Mouse (Mus musculus) spleen, postnatal 4 days (tissue): ENCODE measurements at regions not wholly inside any gene's neighbourhood (a gene's known extent, or its start where the extent isn't known, plus 50 kb on each side); places are given as distances from the start of the nearest gene placed in this dataset.

ENCODE experiments used
- DNase-seq, 2 experiments: peaks; one replicate each; pipeline ENCODE4 v3.0.0; 2022; ENCODE audit warnings: low spot score in 2 of 2

DNA sequence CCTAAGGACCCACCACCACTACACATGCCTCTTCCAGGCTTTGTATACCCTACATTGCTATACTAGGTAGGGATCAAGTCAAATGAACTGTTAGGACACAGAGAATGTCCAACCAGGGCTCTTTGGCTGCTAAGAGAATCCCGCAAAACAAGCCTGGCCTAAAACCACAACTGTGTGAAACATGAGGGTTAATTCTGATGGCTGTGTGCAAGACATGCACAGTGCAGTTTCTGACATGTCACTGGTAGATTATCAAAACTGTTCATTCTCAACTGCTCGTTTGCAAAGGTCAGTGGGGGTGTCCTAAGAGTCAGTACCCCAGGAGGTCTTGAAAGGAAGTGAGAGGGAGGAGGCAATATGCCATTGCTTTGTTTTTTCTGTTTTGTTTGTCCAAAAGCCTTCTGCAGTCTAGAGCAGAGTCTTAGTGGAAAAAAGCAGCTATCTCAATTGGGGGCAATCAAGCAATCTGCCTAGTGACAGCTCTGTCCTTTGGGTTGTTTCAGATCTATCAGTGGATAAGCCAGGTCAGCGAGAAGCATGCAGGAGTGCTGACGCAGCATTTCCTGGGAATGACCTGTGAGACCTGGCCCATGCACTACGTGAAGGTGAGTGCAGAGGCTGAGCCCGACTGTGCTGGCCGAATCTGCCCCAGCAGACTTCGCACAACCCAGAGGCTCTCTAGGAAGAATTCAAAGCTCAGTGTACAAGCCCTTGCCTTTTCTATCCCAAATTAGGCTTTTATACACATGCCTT, 151.3 kb upstream of the 4933402D24Rik start:
- no peak for DNase-seq

DNA sequence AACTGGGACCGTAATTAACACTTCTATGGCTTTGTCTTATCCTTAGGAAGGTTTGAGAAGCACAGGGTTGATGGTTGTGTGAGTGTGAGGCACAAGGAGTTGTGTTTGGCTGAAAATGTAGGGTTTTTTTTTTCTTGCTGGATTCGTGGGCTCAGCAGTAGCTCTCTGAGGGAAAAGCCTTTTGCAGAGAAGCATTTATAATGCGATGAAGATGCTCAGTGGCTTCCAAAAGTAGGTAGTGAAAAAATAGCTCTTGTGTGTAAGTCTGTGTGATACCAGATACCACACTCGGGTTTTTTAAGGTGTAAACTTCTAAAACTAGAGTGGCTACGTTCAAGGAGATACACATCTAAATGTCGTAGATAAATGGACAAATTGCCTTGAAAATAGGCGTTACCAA, 149.1 kb upstream of the 4933402D24Rik start:
- DNase-seq, result no peak

DNA sequence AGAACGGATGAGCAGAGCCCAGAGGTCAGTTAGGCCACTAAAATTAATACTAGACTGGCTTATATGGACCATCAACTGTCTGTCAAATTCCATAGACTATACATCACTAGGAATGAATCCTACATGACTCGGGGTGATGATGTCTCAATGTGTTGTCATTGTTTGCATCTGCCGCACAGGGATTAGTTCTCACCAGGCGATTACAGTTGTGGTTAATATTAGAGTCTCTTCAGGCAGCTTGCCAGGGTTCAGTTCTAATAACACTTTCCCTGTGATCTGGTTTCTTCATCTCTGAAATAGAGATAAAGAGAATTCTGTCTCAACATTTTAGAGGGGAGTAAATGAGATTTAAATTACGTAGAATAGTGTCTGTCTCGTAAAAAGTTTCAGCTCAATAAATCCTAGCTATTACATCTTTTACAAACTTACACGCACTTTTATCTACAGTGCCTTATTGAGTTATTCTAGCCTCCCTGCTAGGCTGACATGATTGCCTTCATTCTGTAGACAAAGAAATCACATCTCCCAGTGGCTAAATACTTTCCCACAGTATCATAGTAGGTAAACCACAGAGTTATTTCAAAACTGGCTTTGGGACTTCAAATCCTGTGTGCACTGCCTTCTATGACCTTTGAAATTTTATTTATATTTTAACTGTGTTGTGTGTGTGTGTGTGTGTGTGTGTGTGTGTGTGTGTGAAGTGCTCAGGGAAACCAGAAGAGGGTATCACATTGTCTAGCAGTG, 148.0 kb upstream of the 4933402D24Rik start:
- no peak for DNase-seq

DNA sequence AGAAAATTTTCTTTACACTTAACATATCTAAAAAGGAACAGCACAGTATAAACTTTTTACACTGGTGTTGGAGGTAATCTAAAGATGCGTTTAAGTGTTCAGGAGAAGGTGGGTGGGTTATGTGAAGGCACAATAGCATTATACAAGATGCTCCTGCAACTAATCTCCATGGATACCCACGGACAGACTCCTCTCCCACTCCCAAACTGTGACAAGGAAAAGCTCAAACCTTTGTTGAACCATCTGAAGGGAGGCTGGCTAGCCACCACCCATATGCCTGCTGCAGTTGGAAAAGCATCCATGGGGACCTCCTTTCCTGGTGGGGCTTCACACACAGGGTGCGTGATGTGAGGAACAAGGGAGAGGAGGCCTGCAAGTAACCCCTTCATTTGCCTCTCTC, 141.7 kb upstream of the 4933402D24Rik start:
- no peak for DNase-seq

DNA sequence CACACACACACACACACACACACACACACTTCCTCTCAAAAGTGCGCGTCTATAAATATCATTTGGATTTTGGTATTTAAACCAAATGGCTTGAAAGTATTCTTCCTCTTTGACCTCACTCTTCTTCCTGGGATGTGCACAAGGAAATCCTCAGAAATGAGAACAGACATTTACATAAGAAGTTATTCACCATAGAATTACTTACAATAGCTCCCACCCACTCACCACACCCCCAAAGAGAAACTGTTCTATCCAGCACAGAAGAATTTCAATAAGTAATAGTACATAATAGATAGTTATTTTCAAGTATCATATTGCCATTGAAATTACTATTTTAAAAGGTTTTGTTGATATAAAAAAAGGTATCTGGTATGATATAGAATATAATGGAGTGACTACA, 140.1 kb upstream of the 4933402D24Rik start:
- DNase-seq, result no peak

DNA sequence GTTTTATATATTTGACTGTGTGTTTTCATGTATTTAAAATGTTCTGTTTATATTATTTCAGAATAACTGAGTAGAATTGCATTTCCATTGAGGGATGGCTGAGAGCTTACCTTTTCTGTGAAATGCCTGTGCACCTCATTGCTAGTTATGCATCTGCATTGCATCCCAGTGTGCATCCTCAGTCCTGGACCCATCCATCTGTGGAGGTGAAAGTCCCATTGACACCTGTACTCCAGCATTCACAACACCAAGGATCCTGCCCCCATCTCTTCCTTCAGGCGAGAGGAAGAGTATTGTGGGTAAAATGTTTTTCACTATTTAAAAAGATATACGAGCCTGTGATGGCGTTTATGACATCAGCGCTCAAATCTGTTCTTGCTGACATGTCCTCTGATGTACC, 134.6 kb upstream of the 4933402D24Rik start:
- no peak for DNase-seq

DNA sequence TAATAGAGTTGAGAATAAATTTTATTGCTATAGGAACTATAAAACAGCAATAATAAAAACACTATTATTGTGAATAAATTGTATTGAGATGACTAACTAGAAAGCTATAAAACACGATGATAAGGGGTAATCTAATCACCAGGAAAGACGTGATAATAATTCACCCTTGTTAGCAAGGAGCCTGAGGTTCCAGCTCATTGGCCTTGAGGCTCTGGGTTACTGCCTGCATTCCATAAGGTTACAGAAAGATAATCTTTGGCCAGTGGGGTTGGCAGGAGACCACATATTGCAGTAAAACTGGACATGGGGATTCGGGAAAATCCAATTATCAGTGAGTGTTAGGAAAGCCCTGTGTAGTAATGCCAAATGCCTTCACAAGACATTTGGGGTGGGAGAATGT, 134.1 kb upstream of the 4933402D24Rik start:
- DNase-seq, result no peak

DNA sequence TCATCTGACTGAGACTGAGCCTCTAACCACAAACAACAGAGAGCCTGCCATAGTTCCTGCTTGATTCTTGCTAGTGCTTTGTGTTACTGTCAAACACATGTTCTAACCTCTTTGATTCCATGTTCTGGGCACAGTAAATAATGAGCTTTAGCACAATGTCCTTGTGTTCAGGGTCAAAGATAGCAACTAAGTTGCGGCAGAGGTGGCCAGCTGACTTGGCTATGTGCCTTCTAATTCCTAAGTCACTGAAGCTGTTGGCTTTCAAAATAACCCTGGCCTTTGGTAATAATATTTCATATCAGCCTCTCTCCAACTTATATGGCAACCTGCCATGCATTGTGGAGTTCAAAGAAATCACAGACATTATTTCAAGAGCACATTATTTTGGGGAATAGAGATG, 133.3 kb upstream of the 4933402D24Rik start:
- DNase-seq, result no peak

DNA sequence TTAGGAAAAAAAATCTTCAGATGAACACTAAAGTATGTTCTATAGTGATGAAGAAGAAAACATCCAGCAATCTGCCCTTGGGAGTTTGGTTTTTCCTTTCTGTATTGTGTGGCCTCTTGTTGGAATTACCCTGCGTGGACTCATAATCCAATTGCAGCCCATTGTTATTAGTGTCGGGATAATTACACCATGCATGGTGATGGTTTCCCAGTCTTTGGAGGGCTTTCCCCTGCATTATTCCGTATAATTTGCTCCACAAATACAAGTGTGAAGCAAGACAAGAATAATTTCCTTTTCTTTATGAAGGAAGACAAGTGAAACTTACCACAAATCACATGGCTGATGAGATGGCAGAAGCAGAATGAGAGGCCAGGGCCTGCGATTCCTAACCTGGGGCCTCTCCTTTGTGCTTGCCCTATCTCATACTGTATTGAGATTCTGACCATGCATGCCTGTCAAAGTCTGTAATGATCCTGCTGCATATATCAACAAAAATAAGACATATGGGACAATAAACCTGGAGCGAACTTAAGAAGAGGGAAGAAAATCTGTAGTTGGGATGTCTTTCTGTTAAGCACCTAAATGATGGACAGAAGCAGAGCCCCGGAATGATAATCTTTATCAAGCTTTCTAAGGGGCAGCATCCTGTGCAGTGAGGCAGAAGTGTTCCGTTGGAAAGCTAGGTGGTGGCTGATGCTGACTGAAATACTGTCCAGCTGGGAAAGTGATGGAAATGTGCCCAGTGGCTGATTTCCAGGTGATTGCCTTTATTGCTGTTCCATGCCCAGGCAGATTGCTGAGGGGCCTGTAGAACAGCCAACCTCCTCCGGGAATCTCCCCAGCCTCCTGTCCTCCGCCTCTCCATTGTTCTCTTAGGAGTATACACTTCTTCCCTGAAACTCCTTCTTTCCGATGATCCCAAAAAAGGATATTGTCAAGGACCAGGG, 130.8 kb upstream of the 4933402D24Rik start:
- no peak for DNase-seq

DNA sequence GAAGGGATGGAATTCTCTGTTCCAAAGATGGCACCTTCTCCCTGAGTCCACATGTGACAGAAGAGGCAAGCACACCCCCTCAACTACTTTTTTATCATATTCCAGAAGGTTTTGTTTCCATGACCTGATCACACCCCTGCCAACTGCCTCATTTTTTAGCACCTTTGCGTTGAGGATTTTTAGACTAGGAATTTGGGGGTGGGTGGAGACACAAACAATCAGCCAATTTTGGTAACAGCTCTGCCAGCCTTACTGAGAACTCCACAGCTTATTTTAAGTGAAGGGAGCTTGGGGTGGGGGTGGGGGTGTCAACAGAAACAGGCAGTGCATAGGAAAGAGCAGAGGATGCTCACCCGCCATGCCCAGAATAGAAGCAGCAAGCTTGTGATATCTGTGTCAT, 129.7 kb upstream of the 4933402D24Rik start:
- no peak for DNase-seq

DNA sequence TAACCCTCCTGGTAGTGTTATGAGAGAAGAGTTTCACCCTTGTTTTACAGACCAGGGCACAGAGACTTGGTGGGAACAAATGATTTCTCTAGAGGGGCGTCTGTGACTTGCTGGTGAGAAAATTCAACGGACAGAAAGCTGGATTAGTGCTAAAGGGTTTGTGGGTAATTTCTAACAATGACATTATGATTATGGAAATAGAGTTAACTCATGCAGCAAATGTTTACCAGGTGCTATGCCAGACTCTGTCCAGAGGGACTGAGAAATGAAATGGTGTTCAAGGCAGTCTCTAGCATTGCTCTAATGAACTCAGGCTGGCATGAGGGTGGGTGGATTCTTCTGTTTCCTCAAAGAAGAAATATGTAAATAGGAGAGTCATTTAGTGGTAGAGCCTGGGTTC, 128.5 kb upstream of the 4933402D24Rik start:
- no peak for DNase-seq

DNA sequence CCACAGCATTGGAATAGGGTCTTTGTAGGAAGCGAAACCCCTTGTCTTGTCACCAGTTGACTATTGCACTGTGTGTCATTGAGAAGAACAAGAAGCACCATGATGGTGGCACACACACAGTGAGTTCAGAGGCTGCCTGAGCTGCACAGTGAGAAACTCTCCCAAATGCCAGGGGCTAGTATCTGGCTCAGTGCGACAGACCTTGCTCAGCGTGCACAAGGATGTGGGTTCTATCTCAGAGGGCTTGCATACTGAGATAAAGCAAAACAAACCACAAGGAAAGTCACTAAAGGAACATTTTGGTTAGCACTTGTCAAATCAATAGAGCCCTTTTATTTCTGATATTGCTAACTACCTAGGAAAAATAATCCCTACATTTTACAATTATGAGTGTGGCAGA, 110.5 kb upstream of the 4933402D24Rik start:
- DNase-seq, result no peak

DNA sequence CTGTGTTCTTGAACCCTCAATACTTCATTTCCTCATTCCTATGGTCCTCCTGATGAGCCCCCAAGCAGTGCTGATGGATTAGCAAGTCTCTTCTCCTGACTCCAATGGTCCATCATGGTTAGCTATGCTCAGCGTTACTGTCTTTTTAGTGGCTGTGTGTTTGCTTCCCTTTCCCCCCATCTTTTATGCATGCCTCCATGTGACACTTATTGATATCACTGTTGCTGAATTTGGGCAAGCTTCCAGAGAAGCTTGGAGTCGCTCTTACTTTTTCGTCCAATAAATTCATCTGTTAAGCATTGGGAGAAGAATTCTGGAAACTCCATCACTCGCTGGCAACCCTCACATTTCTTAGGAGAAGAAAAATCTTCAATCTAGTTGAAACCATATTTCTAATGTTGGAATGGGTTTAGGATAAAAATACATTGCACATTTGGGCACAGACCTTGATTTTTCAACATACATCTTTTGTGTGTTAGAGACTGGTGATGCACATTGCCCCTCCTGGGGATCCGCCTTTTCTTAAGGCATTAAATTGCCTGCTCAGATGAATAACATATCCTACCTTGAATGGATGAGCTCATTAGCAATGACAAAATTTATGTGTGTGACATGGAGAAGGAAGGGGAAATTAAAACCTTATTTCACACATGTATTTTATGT, 107.7 kb upstream of the 4933402D24Rik start:
- no peak for DNase-seq

DNA sequence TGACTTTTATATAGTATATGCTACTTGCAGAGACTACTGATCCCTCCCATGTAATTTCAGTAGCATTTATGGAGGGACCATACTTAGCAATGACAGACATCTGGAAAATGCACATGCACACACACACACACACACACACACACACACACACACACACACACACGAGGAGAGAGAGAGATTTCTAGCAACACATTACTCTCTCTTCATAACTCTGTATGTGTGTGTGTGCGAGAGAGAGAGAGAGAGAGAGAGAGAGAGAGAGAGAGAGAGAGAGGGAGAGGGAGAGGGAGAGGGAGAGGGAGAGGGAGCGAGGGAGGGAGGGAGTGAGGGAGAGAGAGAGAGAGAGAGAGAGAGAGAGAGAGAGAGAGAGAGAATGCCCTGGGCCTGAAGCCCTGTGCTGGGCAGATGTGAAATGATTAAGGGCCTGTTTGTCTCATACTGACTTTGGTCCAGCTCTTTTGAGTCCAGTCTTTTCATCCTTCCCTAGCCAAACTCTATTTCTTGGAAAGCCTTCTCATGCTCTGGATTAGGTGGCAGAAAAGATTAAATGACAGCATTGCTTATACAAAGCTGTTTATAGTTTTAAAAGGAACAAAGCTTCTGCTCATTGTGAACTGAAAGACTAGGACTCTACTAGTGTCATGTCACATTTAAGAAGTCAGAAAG, 106.4 kb upstream of the 4933402D24Rik start:
- no peak for DNase-seq

DNA sequence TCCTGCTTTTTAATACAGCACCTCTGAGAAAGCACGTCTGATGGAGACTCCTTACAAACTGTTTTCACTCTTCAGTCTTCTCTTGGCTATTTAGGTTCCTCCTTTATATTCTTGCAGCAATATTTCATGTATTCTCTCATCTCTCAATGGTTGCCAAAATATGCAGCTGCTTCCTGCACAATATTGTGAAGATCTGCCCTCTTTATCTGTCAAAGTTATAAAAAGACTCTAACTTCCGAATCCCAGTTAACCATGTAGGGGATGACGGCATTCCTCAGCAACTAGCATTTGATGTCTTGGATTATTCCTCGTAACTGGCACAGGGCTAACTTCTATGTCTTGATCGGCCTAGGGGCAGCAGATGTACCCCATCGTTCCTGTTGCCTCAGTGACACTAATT, 102.8 kb upstream of the 4933402D24Rik start:
- DNase-seq, result no peak

DNA sequence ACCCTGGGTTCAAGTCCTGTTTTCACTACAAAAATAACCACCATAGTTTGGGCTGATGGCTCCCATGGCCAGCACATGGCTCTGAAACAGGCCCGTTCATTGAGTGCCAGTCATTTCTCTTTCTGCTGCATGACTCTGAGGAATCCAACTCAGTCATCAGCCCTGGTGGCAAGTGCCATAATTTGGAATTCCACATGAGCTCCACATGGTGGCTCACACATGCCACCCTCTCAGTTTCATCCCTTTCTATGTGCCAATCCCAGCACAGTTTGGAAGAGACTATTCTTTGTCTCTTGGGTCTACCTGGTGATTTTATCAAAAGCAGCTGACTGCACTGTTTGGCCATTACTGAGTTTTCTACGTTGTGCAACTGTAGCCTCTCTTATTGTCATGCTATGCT, 100.3 kb upstream of the 4933402D24Rik start:
- DNase-seq, result no peak

DNA sequence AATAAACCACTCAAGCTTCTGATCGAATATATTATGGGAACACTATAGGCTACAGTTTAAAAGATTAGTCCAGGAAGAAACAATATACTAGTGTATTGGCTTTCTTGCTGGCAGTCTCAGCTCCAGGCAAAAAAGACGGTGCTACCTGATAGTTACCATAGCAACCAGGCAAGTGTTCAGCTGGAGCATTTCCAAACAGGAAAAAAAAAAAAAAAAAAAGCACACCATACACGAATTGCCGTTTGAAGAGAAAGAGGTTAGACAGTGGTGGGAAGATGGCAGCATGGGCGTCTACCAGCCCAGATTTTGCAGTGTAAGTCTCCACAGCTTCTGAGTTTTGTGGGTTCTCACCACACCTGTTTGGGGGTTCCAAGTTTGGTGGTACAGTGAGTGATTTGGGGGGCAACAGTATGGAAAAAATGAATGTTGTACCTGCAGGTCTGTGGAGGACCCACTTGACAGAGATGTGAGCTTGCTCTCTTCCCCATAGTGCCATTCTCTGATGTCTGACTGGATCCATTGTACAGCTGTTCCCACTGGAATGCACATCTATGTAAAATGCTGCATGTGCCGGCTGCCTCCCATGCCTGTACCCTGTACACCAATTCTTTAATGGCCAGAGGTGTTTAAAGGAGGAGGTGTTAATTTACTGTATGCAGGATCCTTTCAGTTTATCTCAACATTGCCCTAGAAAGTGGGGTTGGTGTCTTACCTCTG, 89.0 kb upstream of the 4933402D24Rik start:
- DNase-seq, result no peak

DNA sequence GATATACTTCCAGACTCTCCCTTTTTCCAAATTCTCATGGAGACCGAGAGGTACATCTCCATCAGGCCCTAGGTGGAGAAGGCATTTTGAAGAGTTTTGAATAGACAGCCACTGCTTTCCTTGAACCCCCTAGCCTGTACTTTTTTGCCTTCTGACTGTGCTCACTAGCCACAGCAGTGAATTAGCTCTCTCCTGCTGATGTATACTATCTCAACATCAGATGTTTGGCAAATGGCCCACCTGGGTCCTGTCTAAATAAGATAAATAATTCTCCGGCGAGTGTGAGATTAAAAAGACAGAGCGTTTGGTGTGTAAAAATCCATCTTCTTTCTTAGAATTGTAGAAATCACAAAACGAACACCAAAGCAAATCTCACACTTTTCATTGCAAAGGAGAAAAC, 88.4 kb upstream of the 4933402D24Rik start:
- DNase-seq, result no peak

DNA sequence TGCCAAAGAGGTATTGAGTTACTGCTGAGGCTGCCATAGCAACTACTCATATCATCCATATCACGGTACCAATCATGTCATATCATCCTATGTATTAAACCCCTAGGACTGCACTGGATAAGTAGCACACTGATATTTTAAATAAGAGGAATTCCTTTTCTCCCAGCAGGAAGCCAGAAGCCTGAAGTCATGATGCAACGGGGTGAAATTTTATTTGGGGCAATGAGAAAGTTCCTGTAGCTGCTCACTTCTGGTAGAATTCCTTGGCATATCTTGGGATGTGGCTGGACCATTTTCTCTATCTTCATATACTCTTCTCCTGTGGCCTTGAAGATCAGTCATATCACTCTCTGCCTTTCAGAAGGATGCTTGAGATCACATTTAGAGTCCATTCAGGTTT, 87.3 kb upstream of the 4933402D24Rik start:
- no peak for DNase-seq

DNA sequence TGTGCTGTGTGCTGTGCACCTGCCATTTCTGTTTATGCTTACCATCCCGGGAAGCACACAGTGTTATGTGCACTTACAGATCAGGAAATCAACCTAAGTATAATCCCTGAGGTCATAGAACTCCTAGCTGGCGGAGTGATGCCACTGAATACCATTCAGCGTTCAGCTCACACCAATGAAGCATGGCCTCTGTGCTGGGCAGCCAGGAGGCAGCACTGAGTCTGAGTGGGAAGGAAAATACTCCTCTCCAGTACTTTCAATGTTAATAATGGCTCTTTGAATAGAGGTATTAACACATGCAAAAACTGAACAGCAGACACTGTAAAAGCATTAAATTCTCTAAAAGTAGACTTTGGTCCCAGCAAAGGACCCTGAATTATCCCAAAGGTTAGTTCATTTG, 85.7 kb upstream of the 4933402D24Rik start:
- no peak for DNase-seq
